Mouse (Mus musculus): ENCODE measurements around the gene Aagab.

Gene Aagab

GRCm38 (mm10) chr9:63649841-63650545 lies 47.5 kb downstream of the Aagab start:
- no peak for DNase-seq

- no peak for DNase-seq
Measured at GRCm38 (mm10) chr9:63650905-63651304, 48.4 kb downstream of the Aagab start.

- DNase-seq = no peak
Measured at GRCm38 (mm10) chr9:63651594-63651993, 49.1 kb downstream of the Aagab start.

GRCm38 (mm10) chr9:63653666-63654065 lies 51.2 kb downstream of the Aagab start:
- DNase-seq = no peak

GRCm38 (mm10) chr9:63654575-63654974 lies 52.1 kb downstream of the Aagab start:
- DNase-seq = no peak

- no peak for DNase-seq
Measured at GRCm38 (mm10) chr9:63655092-63655491, 52.6 kb downstream of the Aagab start.

- DNase-seq = no peak
Measured at GRCm38 (mm10) chr9:63657167-63657566, 54.7 kb downstream of the Aagab start.

- no peak for DNase-seq
Measured at GRCm38 (mm10) chr9:63658436-63658835, 56.0 kb downstream of the Aagab start.

GRCm38 (mm10) chr9:63658970-63659371 lies 56.5 kb downstream of the Aagab start:
- peak; percentile 73 for DNase-seq

GRCm38 (mm10) chr9:63660061-63660460 lies 57.6 kb downstream of the Aagab start:
- no peak for DNase-seq

GRCm38 (mm10) chr9:63660691-63661090 lies 58.2 kb downstream of the Aagab start:
- DNase-seq = no peak

GRCm38 (mm10) chr9:63662759-63663158 lies 60.3 kb downstream of the Aagab start:
- DNase-seq = peak; percentile 60

GRCm38 (mm10) chr9:63663222-63663621 lies 60.8 kb downstream of the Aagab start:
- no peak for DNase-seq

GRCm38 (mm10) chr9:63664300-63664745 lies 61.9 kb downstream of the Aagab start:
- peak; percentile 57 for DNase-seq

- DNase-seq = peak; percentile 68
Measured at GRCm38 (mm10) chr9:63664792-63665646, 62.6 kb downstream of the Aagab start.

- DNase-seq = peak; percentile 58
Measured at GRCm38 (mm10) chr9:63666612-63667372, 64.3 kb downstream of the Aagab start.

- no peak for DNase-seq
Measured at GRCm38 (mm10) chr9:63667373-63667724, 64.9 kb downstream of the Aagab start.

GRCm38 (mm10) chr9:63668621-63669020 lies 66.2 kb downstream of the Aagab start:
- peak; percentile 54 for DNase-seq

GRCm38 (mm10) chr9:63669816-63670215 lies 67.4 kb downstream of the Aagab start:
- no peak for DNase-seq

- peak; percentile 12 for DNase-seq
Measured at GRCm38 (mm10) chr9:63672797-63673493, 70.5 kb downstream of the Aagab start.

- DNase-seq = no peak
Measured at GRCm38 (mm10) chr9:63673494-63673805, 71.0 kb downstream of the Aagab start.

- no peak for DNase-seq
Measured at GRCm38 (mm10) chr9:63674613-63675012, 72.2 kb downstream of the Aagab start.

- no peak for DNase-seq
Measured at GRCm38 (mm10) chr9:63677621-63678020, 75.2 kb downstream of the Aagab start.
